In the genomic region with DNA sequence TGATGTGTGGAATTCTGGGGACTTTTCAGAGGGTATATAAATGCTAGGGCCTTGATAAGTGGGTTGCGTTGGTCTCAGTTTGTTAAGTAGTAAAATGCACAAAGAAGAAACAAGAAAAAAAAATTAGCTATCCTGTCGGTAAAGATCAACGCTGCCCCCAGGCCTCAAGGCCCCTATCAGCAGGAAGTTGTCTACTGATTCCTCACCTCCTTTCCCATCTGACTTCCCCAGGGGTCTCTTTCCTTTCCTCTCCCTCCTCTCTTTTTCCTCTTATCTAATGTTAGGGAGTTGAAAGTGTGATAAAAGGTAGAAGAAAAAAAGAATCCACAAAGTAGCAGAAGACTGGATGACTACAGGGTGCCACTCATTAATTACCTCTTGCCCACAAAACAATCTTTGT, we compare ENCODE assay signal across 32 mouse cellular contexts.
"Had no signal": no experiment of that assay in that cellular context is flagged by ENCODE, and none has a peak within 500 bp of the region (broad histone marks: within the 10 kb centered on the region; RNA-seq: fewer than 3 reads in every experiment).

No protein-coding gene starts in this region.

- H3K9me3 ChIP-seq: limb, embryonic 10.5 days; limb, embryonic 12.5 days; limb, embryonic 13.5 days; limb, embryonic 15.5 days; liver, embryonic 12.5 days; liver, embryonic 13.5 days; liver, embryonic 15.5 days; lung, embryonic 15.5 days; megakaryocyte, embryonic 14.5 days; midbrain, embryonic 10.5 days; midbrain, embryonic 12.5 days; midbrain, embryonic 13.5 days; midbrain, embryonic 15.5 days; neural tube, embryonic 12.5 days had no signal

- ATAC-seq: lung, postnatal 0 days; midbrain, embryonic 13.5 days; midbrain, embryonic 15.5 days; midbrain, embryonic 16.5 days had no signal

- H3K27me3 ChIP-seq: limb, embryonic 12.5 days; limb, embryonic 13.5 days; limb, embryonic 15.5 days; liver, embryonic 12.5 days; liver, embryonic 13.5 days; liver, embryonic 15.5 days; lung, embryonic 15.5 days; megakaryocyte, embryonic 14.5 days; midbrain, embryonic 12.5 days; midbrain, embryonic 13.5 days; midbrain, embryonic 15.5 days; neural tube, embryonic 12.5 days had no signal

- H3K27ac ChIP-seq: limb, embryonic 10.5 days; limb, embryonic 12.5 days; limb, embryonic 13.5 days; limb, embryonic 15.5 days; lung, embryonic 15.5 days; macrophage; midbrain, embryonic 10.5 days; midbrain, embryonic 12.5 days; midbrain, embryonic 13.5 days; midbrain, embryonic 15.5 days; neural tube, embryonic 12.5 days had no signal

- H3K4me3 ChIP-seq: limb, embryonic 10.5 days; limb, embryonic 12.5 days; limb, embryonic 13.5 days; limb, embryonic 15.5 days; liver, embryonic 12.5 days; liver, embryonic 13.5 days; liver, embryonic 15.5 days; lung, embryonic 15.5 days; megakaryocyte, embryonic 14.5 days; midbrain, embryonic 10.5 days; midbrain, embryonic 12.5 days; midbrain, embryonic 13.5 days; midbrain, embryonic 15.5 days; myocyte; neural tube, embryonic 12.5 days had no signal

- DNase-seq: left cerebral cortex, postnatal 4 days; liver; liver, embryonic 13.5 days; liver, postnatal 0 days; lung, adult 18-20 months; lung, adult 2 months; lung, embryonic 14.5 days; lung, postnatal 10 days; lung, postnatal 14 days; lung, postnatal 36 days; lung, postnatal 4 days; midbrain, embryonic 14.5 days had no signal

- H3K4me2 ChIP-seq: limb, embryonic 12.5 days; limb, embryonic 13.5 days; limb, embryonic 15.5 days; liver, embryonic 11.5 days; liver, embryonic 12.5 days; liver, embryonic 13.5 days; lung, embryonic 14.5 days; lung, embryonic 15.5 days; midbrain, embryonic 11.5 days; midbrain, embryonic 12.5 days; midbrain, embryonic 13.5 days; midbrain, embryonic 15.5 days; neural tube, embryonic 12.5 days had no signal

- H3K9ac ChIP-seq: limb, embryonic 12.5 days; limb, embryonic 13.5 days; limb, embryonic 15.5 days; liver, embryonic 12.5 days; liver, embryonic 14.5 days; liver, embryonic 15.5 days; liver, postnatal 0 days; lung, embryonic 14.5 days; lung, embryonic 15.5 days; midbrain, embryonic 12.5 days; midbrain, embryonic 13.5 days; midbrain, embryonic 15.5 days; neural tube, embryonic 12.5 days had no signal

- H3K4me1 ChIP-seq: limb, embryonic 10.5 days; limb, embryonic 12.5 days; limb, embryonic 13.5 days; limb, embryonic 15.5 days; lung, embryonic 15.5 days; midbrain, embryonic 10.5 days; midbrain, embryonic 12.5 days; midbrain, embryonic 13.5 days; midbrain, embryonic 15.5 days; neural tube, embryonic 12.5 days had no signal
